Mouse (Mus musculus): ENCODE data around the gene Mast3. TPM values are rescaled to one million over a fixed set of nuclear protein-coding genes. Genes with fewer than 3 reads are reported as not detected.

The Mast3 gene
- total RNA-seq, 2 experiments from 2014 or later: 298 to 350 TPM

GRCm38 (mm10) chr8:70790846-70791245 is 14.0 kb downstream of the Mast3 start:
- intact Hi-C loops (cut with DNase I): no loop called here
- DNase-seq (ENCODE audit: low spot score in 2 of 2): peak in 1 of 2 experiments; percentile 70

GRCm38 (mm10) chr8:70789046-70789445 is 15.8 kb downstream of the Mast3 start:
- no peak for DNase-seq (ENCODE audit: low spot score in 2 of 2)
- intact Hi-C loops (cut with DNase I): no loop called here

GRCm38 (mm10) chr8:70787941-70788667 is 16.8 kb downstream of the Mast3 start:
- DNase-seq (ENCODE audit: low spot score in 2 of 2): no peak
- intact Hi-C loops (cut with DNase I): no loop called here

GRCm38 (mm10) chr8:70787051-70787445 is 17.8 kb downstream of the Mast3 start:
- intact Hi-C loops (cut with DNase I): no loop called here
- no peak for DNase-seq (ENCODE audit: low spot score in 2 of 2)

GRCm38 (mm10) chr8:70786291-70787050 is 18.4 kb downstream of the Mast3 start:
- DNase-seq (ENCODE audit: low spot score in 2 of 2): no peak
- intact Hi-C loops (cut with DNase I): no loop called here

- DNase-seq (ENCODE audit: low spot score in 2 of 2): peak in 1 of 2 experiments; percentile 56
- intact Hi-C loops (cut with DNase I): no loop called here
Measured at GRCm38 (mm10) chr8:70780093-70780492, 24.8 kb downstream of the Mast3 start.

- intact Hi-C loops (cut with DNase I): loop anchor here (2.0 kb wide), 1 partner anchor 22 kb away; the partner anchor contains the start of gene Rab3a
- DNase-seq (ENCODE audit: low spot score in 2 of 2): peak; percentile 98 to 99
Measured at GRCm38 (mm10) chr8:70776496-70777444, 28.1 kb downstream of the Mast3 start, which contains the start of gene Pik3r2. TSS of gene Pik3r2 (minus strand) at chr8:70776713.

- no peak for DNase-seq (ENCODE audit: low spot score in 2 of 2)
Measured at GRCm38 (mm10) chr8:70775851-70776495, 28.9 kb downstream of the Mast3 start.

GRCm38 (mm10) chr8:70775227-70775626 is 29.6 kb downstream of the Mast3 start:
- intact Hi-C loops (cut with DNase I): no loop called here
- no peak for DNase-seq (ENCODE audit: low spot score in 2 of 2)

More at GRCm38 (mm10) chr8:70775851-70776495, 28.9 kb downstream of the Mast3 start:
- intact Hi-C loops (cut with DNase I): loop anchor here (2.0 kb wide), 1 partner anchor 21 kb away; the partner anchor contains the start of gene Rab3a

GRCm38 (mm10) chr8:70774740-70775139 is 30.1 kb downstream of the Mast3 start:
- DNase-seq (ENCODE audit: low spot score in 2 of 2): no peak
- intact Hi-C loops (cut with DNase I): no loop called here

GRCm38 (mm10) chr8:70773833-70774232 is 31.0 kb downstream of the Mast3 start:
- intact Hi-C loops (cut with DNase I): no loop called here
- no peak for DNase-seq (ENCODE audit: low spot score in 2 of 2)

GRCm38 (mm10) chr8:70773410-70773809 is 31.4 kb downstream of the Mast3 start:
- intact Hi-C loops (cut with DNase I): no loop called here

GRCm38 (mm10) chr8:70772890-70773289 is 32.0 kb downstream of the Mast3 start:
- intact Hi-C loops (cut with DNase I): no loop called here
- no peak for DNase-seq (ENCODE audit: low spot score in 2 of 2)

More at GRCm38 (mm10) chr8:70773410-70773809, 31.4 kb downstream of the Mast3 start:
- no peak for DNase-seq (ENCODE audit: low spot score in 2 of 2)

GRCm38 (mm10) chr8:70772075-70772474 is 32.8 kb downstream of the Mast3 start:
- intact Hi-C loops (cut with DNase I): no loop called here
- no peak for DNase-seq (ENCODE audit: low spot score in 2 of 2)

- no peak for DNase-seq (ENCODE audit: low spot score in 2 of 2)
- intact Hi-C loops (cut with DNase I): no loop called here
Measured at GRCm38 (mm10) chr8:70771217-70771616, 33.6 kb downstream of the Mast3 start.

- intact Hi-C loops (cut with DNase I): no loop called here
- no peak for DNase-seq (ENCODE audit: low spot score in 2 of 2)
Measured at GRCm38 (mm10) chr8:70770748-70771147, 34.1 kb downstream of the Mast3 start.

GRCm38 (mm10) chr8:70769858-70770257 is 35.0 kb downstream of the Mast3 start:
- intact Hi-C loops (cut with DNase I): no loop called here
- no peak for DNase-seq (ENCODE audit: low spot score in 2 of 2)

- intact Hi-C loops (cut with DNase I): no loop called here
- DNase-seq (ENCODE audit: low spot score in 2 of 2): peak; percentile 96 to 97
Measured at GRCm38 (mm10) chr8:70769359-70769758, 35.5 kb downstream of the Mast3 start.

GRCm38 (mm10) chr8:70768956-70769355 is 35.9 kb downstream of the Mast3 start:
- intact Hi-C loops (cut with DNase I): no loop called here
- DNase-seq (ENCODE audit: low spot score in 2 of 2): peak in 1 of 2 experiments; percentile 40
